Mouse (Mus musculus) brain, embryonic 14.5 days (tissue): ENCODE results near the gene Jag2. TPM values are rescaled to one million over a fixed set of nuclear protein-coding genes. Genes with fewer than 3 reads are reported as not detected.
A peak's percentile ranks its signal among the peaks of the same experiment; 100 is the strongest.

Experiments
- DNase-seq: peaks from one replicate; pipeline ENCODE4 v3.0.0-alpha.2; 2011; ENCODE audit warnings: low read depth
- CTCF ChIP-seq: fragments of 200-500 bp; IDR thresholded peaks from 2 replicates; pipeline ENCODE4 v1.5.1; 2012; ENCODE audit warnings: inconsistent platforms, mild to moderate bottlenecking, moderate library complexity, borderline replicate concordance; ENCODE audit not compliant: insufficient read depth, insufficient read length; ENCODE audit errors: extremely low read depth
- POLR2A ChIP-seq: fragments of 200-500 bp; IDR thresholded peaks from 2 replicates; pipeline ENCODE4 v1.6.1; 2012; ENCODE audit warnings: mild to moderate bottlenecking, inconsistent platforms, borderline replicate concordance; ENCODE audit not compliant: poor library complexity, insufficient read depth, insufficient read length, severe bottlenecking; ENCODE audit errors: extremely low read depth
- polyA plus RNA-seq: library from polyadenylated mRNA; depleted of rRNA; stranded (reverse); fragments of >200 nt; gene quantifications from 2 replicates; pipeline ENCODE4 v1.2.3, GENCODE M21; 2012

Jag2 gene
- polyA plus RNA-seq, 1 experiment = 74.7 TPM

DNA sequence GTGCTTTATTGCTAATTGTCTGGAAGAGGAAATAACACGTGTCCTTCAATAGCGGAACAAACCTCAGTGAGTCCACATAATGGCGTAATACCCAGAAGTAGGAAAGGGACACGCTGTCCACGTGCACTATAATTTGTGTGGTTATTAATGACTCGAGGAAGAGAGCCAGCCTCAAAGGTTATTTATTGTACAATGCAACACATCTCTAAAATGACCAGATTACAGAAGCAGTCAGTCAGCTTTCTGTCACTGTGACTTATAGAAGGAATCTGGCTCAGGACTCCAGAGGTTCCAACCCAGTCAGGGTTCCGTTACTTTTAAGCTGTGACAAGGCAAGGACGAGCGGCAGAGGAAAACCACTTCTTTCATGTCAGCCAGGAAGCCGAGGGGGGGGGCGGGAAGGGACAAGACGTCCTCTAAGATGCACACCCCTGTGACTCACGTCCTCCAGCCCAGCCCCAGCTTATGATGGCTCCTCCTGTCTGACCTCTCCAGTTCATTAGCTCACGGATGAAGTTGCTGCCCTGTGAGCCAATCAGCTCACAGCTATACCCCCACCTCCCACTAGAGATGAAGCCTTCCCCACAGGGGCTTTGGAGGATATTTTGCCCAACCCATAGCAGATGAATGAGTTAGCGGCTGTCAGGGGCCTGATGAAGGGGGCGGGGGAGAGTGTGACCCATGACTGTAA lies 31.9 kb downstream of the Jag2 start:
- DNase-seq = peak; percentile 49
- no peak for TF ChIP-seq POLR2A
- no peak for TF ChIP-seq CTCF

- TF ChIP-seq CTCF = no peak
- no peak for TF ChIP-seq POLR2A
- no peak for DNase-seq
Measured at GRCm38 (mm10) chr12:112894969-112895368, 34.6 kb downstream of the Jag2 start.

GRCm38 (mm10) chr12:112894303-112894884 lies 35.2 kb downstream of the Jag2 start:
- TF ChIP-seq POLR2A (no peak), CTCF (no peak)
- DNase-seq = no peak

GRCm38 (mm10) chr12:112885465-112885864 lies 44.1 kb downstream of the Jag2 start:
- TF ChIP-seq CTCF (no peak), POLR2A (no peak)
- DNase-seq = no peak

DNA sequence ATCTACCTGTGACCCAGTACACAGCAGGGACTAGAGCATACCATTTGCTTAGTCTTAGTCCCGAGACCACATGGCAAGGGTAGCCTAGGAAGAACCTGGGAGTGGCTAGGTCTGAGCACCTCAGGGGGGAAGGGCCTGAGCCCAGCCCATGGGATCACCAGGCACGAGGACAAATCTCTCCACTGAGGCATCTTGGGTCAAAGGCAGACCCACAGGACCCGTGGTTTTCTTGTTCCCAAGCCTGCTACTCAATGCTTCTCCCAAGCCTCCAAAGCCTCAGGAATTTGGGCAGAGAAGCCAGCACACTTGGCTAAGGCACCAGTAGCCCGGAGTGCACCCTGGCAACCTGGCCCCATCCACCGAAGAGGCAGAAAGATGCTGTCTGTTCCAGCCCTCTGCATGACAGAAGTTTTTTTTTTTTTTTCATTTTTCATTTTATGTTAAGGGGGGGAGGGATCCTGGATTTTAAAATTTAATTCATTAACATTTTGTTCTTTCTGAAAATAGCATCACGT lies 48.2 kb downstream of the Jag2 start:
- TF ChIP-seq CTCF (no peak), POLR2A (no peak)
- no peak for DNase-seq

GRCm38 (mm10) chr12:112880661-112881060 lies 48.9 kb downstream of the Jag2 start:
- no peak for DNase-seq
- no peak for TF ChIP-seq POLR2A
- TF ChIP-seq CTCF = no peak

DNA sequence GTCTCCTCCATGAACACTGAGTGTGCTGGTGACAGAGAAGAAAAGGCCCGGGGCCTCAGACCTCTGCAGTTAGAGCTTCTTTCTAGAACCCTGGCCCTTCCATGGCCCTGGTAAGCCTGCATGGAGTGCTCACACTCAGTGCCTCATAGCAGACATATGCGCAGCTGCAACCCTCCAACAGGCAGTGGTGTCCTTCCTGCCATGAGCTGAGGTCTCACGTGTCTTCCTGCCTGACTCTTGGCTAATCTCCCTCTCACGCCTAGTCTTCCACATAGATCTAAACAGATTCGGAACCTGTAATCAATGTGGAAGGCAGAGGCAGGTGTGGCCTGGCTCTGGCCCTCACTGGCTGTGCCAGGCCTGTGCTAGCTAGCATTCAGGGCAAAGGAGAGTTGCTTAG lies 49.8 kb downstream of the Jag2 start:
- TF ChIP-seq POLR2A (no peak), CTCF (no peak)
- DNase-seq = no peak

DNA sequence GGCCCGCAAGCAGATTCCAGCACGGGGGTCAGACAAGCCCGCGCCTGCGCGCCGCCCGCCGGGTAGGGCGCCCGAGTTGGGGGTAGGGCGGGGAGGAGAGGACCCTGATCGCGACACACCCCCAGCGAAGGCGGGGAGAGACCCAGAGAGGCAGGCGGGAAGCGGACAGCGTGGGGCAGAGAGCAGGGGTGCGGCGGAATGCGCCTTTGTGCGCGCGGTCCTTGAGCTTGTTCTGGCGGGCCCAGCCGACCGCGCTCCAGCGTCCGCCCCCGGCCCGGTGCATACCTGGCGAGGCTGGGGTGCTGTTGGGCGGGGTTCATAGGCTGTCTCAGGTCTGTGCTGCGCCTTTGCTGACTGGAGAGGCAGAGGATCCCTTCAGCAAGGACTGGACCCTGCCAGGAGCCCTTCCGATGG lies 52.0 kb downstream of the Jag2 start:
- DNase-seq = no peak
- no peak for TF ChIP-seq POLR2A
- TF ChIP-seq CTCF = no peak

GRCm38 (mm10) chr12:112877073-112877576 lies 52.5 kb downstream of the Jag2 start:
- TF ChIP-seq POLR2A = no peak
- no peak for TF ChIP-seq CTCF
- no peak for DNase-seq

DNA sequence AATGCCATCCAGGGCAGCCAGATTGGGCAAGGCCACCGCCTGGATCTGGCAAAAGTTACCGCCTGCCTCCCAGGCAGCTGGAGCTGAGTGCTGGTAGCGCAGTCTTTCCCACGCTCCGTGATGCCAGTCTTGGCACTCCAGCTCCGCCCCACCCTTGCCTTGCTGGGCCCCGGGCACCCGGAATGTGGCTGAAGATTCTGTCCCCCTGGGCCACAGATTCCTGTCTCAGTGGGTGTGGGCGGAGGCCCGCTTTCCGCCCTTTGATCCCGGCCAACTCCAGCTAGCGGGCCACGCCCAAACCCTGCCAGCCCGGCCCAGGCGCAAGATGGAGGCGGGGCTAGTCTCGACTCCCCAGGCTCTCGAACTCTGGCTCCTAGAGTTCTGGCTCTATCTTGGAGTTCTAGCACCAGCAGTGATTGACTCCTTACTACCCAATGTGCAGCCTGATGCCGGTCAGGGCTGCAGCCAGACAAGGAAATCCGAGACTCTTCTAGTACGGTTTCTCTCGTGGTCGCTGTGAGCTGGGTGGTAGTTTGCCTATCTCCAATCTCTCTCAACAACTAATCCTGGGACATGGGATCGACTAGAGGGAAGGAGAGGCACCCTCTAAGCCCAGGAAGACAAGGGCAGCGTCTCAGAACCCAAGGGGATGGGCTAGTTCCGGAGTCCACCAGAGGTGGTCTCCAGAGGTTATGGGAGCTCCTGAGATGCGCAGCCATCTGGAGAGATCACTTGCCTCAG lies 53.1 kb downstream of the Jag2 start:
- no peak for TF ChIP-seq POLR2A
- TF ChIP-seq CTCF = no peak
- no peak for DNase-seq

GRCm38 (mm10) chr12:112875225-112876013 lies 54.2 kb downstream of the Jag2 start:
- peak; percentile 89 for DNase-seq
- TF ChIP-seq CTCF (peak; percentile 86), POLR2A (no peak)

- no peak for DNase-seq
- TF ChIP-seq POLR2A = no peak
- TF ChIP-seq CTCF = no peak
Measured at GRCm38 (mm10) chr12:112874199-112874598, 55.4 kb downstream of the Jag2 start.
